Mouse (Mus musculus) NIH3T3 (cell line): ENCODE measurements at regions not wholly inside any gene's neighbourhood (a gene's known extent, or its start where the extent isn't known, plus 50 kb on each side); places are given as distances from the start of the nearest gene placed in this dataset.
"Not testable (repeated sequence)": the region's sequence is repeated elsewhere in the genome, so short reads cannot be mapped to it uniquely, and the experiment has no call there.

Source experiments
- DNase-seq: peaks from one replicate; pipeline ENCODE4 v3.0.0-alpha.2; 2012; ENCODE audit warnings: low read depth

DNA sequence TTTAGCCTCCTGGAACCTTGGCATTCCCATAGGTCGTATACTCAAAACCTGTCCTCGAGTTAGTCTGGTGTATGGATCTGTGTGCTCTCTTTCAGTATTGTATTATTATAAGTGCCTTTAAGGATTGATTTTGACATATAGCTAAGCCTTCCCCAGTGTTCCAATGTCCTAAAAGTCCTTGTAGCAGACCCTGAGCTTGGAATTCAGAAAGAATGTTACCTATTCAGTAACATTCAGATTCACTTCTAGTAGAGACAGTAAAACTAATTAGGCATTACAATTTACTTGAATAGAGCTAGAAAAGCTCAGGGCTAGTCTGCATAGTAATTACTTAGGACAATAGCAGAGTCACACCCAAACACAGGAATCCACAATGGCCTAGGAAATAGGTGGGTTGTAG lies 219.8 kb downstream of the 5530400C23Rik start:
- not testable (repeated sequence) for DNase-seq

DNA sequence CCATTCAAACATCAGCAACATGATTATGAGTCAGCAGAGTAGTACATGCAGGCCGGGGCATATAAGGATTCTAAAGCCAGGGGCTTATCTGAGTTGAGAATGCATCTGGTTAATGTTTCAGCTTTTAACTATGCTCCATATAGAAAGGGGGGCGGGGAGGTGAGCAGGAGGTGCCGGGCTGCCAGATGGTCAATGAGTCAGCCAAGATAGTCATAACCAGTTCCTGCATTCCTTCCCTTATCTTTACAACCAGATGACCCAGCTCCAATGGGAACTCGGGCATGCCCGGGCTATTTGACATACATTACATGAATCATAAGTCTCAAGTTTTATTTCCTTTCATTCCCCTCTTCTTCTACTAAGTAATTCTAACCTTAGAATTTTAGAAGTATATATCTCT lies 261.5 kb downstream of the 5530400C23Rik start:
- peak; percentile 14 for DNase-seq

DNA sequence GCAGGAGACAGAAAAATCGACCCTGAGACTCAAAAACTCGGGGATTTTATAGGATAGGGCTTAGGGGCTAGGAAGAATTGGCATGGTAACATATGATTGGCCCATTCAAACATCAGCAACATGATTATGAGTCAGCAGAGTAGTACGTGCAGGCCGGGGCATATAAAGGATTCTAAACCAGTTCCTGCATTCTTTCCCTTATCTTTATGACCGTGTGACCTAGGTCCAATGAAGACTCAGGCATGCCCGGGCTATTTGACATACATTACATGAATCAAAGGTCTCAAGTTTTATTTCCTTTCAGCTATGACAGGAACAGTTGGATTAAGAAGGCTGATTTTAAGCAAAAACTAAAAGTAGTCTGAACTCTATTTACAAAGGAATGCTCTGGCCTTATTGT lies 262.2 kb downstream of the 5530400C23Rik start:
- no peak for DNase-seq
